Mouse (Mus musculus): ENCODE measurements around the gene Vps36. TPM values are rescaled to one million over a fixed set of nuclear protein-coding genes. Genes with fewer than 3 reads are reported as not detected.
A peak's percentile ranks its signal among the peaks of the same experiment; 100 is the strongest.

Vps36 gene
- polyA plus RNA-seq, 1 experiment from 2014 or later, result 29.4 TPM

GRCm38 (mm10) chr8:22226361-22226760 lies 33.8 kb downstream of the Vps36 start:
- peak overlapping the region; percentile 76 for H3K27ac ChIP-seq (replicated peaks)
- TF ChIP-seq CTCF (IDR thresholded peaks at IDR 0.05; ENCODE audit: low read depth), result no peak
- no peak for TF ChIP-seq EP300 (optimal IDR thresholded peaks at IDR 0.05)
- no peaks in the 10 kb centered on the region for H3K4me1 ChIP-seq (replicated peaks; ENCODE audit: control insufficient read depth, insufficient read depth)
- peak; percentile 71 for DNase-seq (ENCODE audit: low spot score)
- no peaks in the 10 kb centered on the region for H3K9me3 ChIP-seq (ENCODE audit: control insufficient read depth, low read length)
- H3K4me2 ChIP-seq (replicated peaks; ENCODE audit: low read depth), result peak overlapping the region; percentile 93
- 34% methylated on average over 8 of the region's 8 CpGs for WGBS
- peak; percentile 95 for ATAC-seq (ENCODE audit: low FRiP score, low TSS enrichment)
- H3K36me3 ChIP-seq (ENCODE audit: control insufficient read depth, insufficient read depth, low read length), result no peaks in the 10 kb centered on the region
- H3K4me3 ChIP-seq (ENCODE audit: low read depth, low read length), result no peak overlapping the region
- no peak overlapping the region for H3K9ac ChIP-seq (ENCODE audit: low read length)
- peaks cover 2% of the 10 kb centered on the region; the same call in 1 of the 2 replicates for H3K27me3 ChIP-seq (ENCODE audit: control insufficient read depth, insufficient read depth, low read length)

DNA sequence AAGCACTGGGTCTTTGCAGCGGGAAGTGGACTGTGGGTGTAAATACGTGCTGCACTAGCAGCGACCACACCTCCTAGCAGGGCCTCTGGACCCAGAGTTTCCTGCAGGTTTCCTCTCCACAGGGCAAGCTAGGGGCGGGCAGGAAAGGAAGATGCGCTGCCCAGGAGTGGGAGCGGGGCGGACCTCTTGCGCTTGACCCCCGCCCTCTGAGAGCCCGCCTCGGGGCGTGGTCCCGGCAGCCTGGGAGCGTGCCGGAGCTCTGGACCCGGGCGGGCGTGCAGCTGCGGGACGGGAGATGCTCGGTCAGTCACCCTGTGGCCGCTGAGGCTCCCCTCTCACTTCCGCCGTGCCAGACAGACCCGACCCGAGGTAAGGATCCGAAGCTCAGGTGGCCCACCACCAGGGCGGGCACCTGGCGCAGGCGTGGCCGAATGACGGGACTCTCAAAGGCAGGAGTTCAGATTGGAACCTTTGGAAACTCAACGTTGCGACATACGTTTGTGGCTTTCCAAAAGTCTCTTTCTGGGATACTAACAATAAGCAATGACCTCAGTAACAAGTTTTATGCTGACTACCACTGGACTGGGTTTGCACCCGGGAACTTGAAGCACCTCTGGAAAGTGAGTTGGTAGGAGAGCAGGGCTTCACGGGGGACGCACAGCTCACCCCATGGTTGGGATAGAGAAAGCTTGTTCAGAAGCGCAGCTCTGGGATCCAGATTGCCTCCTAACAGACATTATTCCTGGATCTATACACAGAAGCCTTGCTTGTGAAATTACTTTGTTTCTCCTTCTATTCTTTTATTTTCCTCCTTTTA lies 34.7 kb downstream of the Vps36 start, which contains the start of gene Thsd1:
Gene Thsd1 (plus strand): TSS at position 253 of the 817 bp plus-strand sequence.
- H3K36me3 ChIP-seq (ENCODE audit: control insufficient read depth, insufficient read depth, low read length), result no peaks in the 10 kb centered on the region
- H3K9ac ChIP-seq (ENCODE audit: low read length), result peak within 1 kb of the TSS; percentile 63
- 1% methylated on average over 36 of the region's 39 CpGs for WGBS
- peak within 1 kb of the TSS; percentile 50 for H3K4me3 ChIP-seq (ENCODE audit: low read depth, low read length)
- peaks cover 2% of the 10 kb centered on the region; the same call in 1 of the 2 replicates for H3K27me3 ChIP-seq (ENCODE audit: control insufficient read depth, insufficient read depth, low read length)
- ATAC-seq (ENCODE audit: low FRiP score, low TSS enrichment), result peak; percentile 80
- peak; percentile 78 for DNase-seq (ENCODE audit: low spot score)
- peak within 1 kb of the TSS; percentile 76 for H3K27ac ChIP-seq (replicated peaks)
- H3K4me1 ChIP-seq (replicated peaks; ENCODE audit: control insufficient read depth, insufficient read depth), result no peaks in the 10 kb centered on the region
- TF ChIP-seq EP300 (optimal IDR thresholded peaks at IDR 0.05) (no peak), CTCF (IDR thresholded peaks at IDR 0.05; ENCODE audit: low read depth) (no peak)
- H3K4me2 ChIP-seq (replicated peaks; ENCODE audit: low read depth), result peak within 1 kb of the TSS; percentile 93
- H3K9me3 ChIP-seq (ENCODE audit: control insufficient read depth, low read length), result no peaks in the 10 kb centered on the region

GRCm38 (mm10) chr8:22228621-22229020 lies 36.0 kb downstream of the Vps36 start:
- peak overlapping the region; percentile 1; the same call in 1 of the 2 replicates for H3K4me2 ChIP-seq (replicated peaks; ENCODE audit: low read depth)
- WGBS, result 47% methylated on average over 7 of the region's 7 CpGs

DNA sequence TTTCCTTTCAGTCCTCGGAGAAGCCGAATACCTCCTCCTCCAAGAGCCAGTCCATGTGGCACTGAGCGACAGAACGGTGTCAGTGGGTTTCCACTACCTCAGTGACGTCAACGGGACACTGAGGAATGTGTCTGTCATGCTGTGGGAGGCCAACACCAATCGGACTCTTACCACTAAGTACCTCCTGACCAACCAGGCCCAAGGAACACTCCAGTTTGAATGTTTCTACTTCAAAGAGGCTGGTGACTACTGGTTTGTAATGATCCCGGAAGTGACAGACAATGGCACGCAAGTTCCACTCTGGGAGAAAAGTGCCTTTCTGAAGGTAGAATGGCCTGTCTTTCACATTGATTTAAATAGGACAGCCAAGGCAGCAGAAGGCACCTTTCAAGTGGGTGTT lies 50.4 kb downstream of the Vps36 start:
- Histone ChIP-seq H3K9me3 (ENCODE audit: control insufficient read depth, low read length) (no peaks in the 10 kb centered on the region), H3K4me2 (replicated peaks; ENCODE audit: low read depth) (no peak overlapping the region), H3K4me1 (replicated peaks; ENCODE audit: control insufficient read depth, insufficient read depth) (no peaks in the 10 kb centered on the region), H3K4me3 (ENCODE audit: low read depth, low read length) (no peak overlapping the region), H3K36me3 (ENCODE audit: control insufficient read depth, insufficient read depth, low read length) (no peaks in the 10 kb centered on the region), H3K9ac (ENCODE audit: low read length) (no peak overlapping the region), H3K27me3 (ENCODE audit: control insufficient read depth, insufficient read depth, low read length) (no peaks in the 10 kb centered on the region), H3K27ac (replicated peaks) (no peak overlapping the region)
- WGBS, result 90% methylated on average over 9 of the region's 9 CpGs
- DNase-seq (ENCODE audit: low spot score) (no peak), ATAC-seq (ENCODE audit: low FRiP score, low TSS enrichment) (no peak)
- no peak for TF ChIP-seq CTCF (IDR thresholded peaks at IDR 0.05; ENCODE audit: low read depth)
- TF ChIP-seq EP300 (optimal IDR thresholded peaks at IDR 0.05), result no peak

More at GRCm38 (mm10) chr8:22228621-22229020, 36.0 kb downstream of the Vps36 start:
- no peak for TF ChIP-seq EP300 (optimal IDR thresholded peaks at IDR 0.05)
- no peak for TF ChIP-seq CTCF (IDR thresholded peaks at IDR 0.05; ENCODE audit: low read depth)
- Histone ChIP-seq H3K27me3 (ENCODE audit: control insufficient read depth, insufficient read depth, low read length) (peaks cover 2% of the 10 kb centered on the region; the same call in 1 of the 2 replicates), H3K9me3 (ENCODE audit: control insufficient read depth, low read length) (no peaks in the 10 kb centered on the region), H3K27ac (replicated peaks) (peak overlapping the region; percentile 49; the same call in 1 of the 2 replicates), H3K4me1 (replicated peaks; ENCODE audit: control insufficient read depth, insufficient read depth) (no peaks in the 10 kb centered on the region), H3K4me3 (ENCODE audit: low read depth, low read length) (no peak overlapping the region), H3K36me3 (ENCODE audit: control insufficient read depth, insufficient read depth, low read length) (no peaks in the 10 kb centered on the region), H3K9ac (ENCODE audit: low read length) (no peak overlapping the region)
- DNase-seq (ENCODE audit: low spot score), result no peak
- ATAC-seq (ENCODE audit: low FRiP score, low TSS enrichment), result no peak

GRCm38 (mm10) chr8:22245663-22246062 lies 53.1 kb downstream of the Vps36 start:
- H3K27ac ChIP-seq (replicated peaks), result no peak overlapping the region
- TF ChIP-seq CTCF (IDR thresholded peaks at IDR 0.05; ENCODE audit: low read depth) (no peak), EP300 (optimal IDR thresholded peaks at IDR 0.05) (no peak)
- DNase-seq (ENCODE audit: low spot score) (no peak), ATAC-seq (ENCODE audit: low FRiP score, low TSS enrichment) (no peak)
- 63% methylated on average over 1 of the region's 1 CpGs for WGBS
- H3K27me3 ChIP-seq (ENCODE audit: control insufficient read depth, insufficient read depth, low read length), result no peaks in the 10 kb centered on the region
- no peaks in the 10 kb centered on the region for H3K9me3 ChIP-seq (ENCODE audit: control insufficient read depth, low read length)
- no peaks in the 10 kb centered on the region for H3K36me3 ChIP-seq (ENCODE audit: control insufficient read depth, insufficient read depth, low read length)
- H3K4me1 ChIP-seq (replicated peaks; ENCODE audit: control insufficient read depth, insufficient read depth), result no peaks in the 10 kb centered on the region
- no peak overlapping the region for H3K9ac ChIP-seq (ENCODE audit: low read length)
- no peak overlapping the region for H3K4me3 ChIP-seq (ENCODE audit: low read depth, low read length)
- no peak overlapping the region for H3K4me2 ChIP-seq (replicated peaks; ENCODE audit: low read depth)

- DNase-seq (ENCODE audit: low spot score), result no peak
- Histone ChIP-seq H3K36me3 (ENCODE audit: control insufficient read depth, insufficient read depth, low read length) (no peaks in the 10 kb centered on the region), H3K9me3 (ENCODE audit: control insufficient read depth, low read length) (no peaks in the 10 kb centered on the region), H3K27me3 (ENCODE audit: control insufficient read depth, insufficient read depth, low read length) (no peaks in the 10 kb centered on the region), H3K27ac (replicated peaks) (no peak overlapping the region), H3K4me2 (replicated peaks; ENCODE audit: low read depth) (no peak overlapping the region), H3K4me3 (ENCODE audit: low read depth, low read length) (no peak overlapping the region), H3K4me1 (replicated peaks; ENCODE audit: control insufficient read depth, insufficient read depth) (no peaks in the 10 kb centered on the region), H3K9ac (ENCODE audit: low read length) (no peak overlapping the region)
- 83% methylated on average over 12 of the region's 12 CpGs for WGBS
- TF ChIP-seq EP300 (optimal IDR thresholded peaks at IDR 0.05) (no peak), CTCF (IDR thresholded peaks at IDR 0.05; ENCODE audit: low read depth) (no peak)
- ATAC-seq (ENCODE audit: low FRiP score, low TSS enrichment), result no peak
These were observed 55.3 kb downstream of the Vps36 start for GRCm38 (mm10) chr8:22247956-22248355.

Data from stomach, postnatal 0 days (tissue).